Mouse (Mus musculus) stomach, embryonic 15.5 days (tissue): ENCODE results near the gene 4930432K21Rik. TPM values are rescaled to one million over a fixed set of nuclear protein-coding genes. Genes with fewer than 3 reads are reported as not detected.
A peak's percentile ranks its signal among the peaks of the same experiment; 100 is the strongest.

Source experiments
- ATAC-seq: fragments of 200-750 bp; cut with Nextera tagmentation; 2 replicates; pipeline ENCODE4 v1.8.0; 2017; ENCODE audit warnings: low read depth, moderate number of reproducible peaks, moderate TSS enrichment; ENCODE audit not compliant: insufficient read depth, low FRiP score
- H3K27ac ChIP-seq: fragments of 300-500 bp; sonication (generic); 2 replicates; pipeline ENCODE4 v1.5.1; 2015; ENCODE audit warnings: mild to moderate bottlenecking, inconsistent platforms
- H3K27me3 ChIP-seq: fragments of 300-500 bp; sonication (generic); replicated peaks from 2 replicates; pipeline ENCODE4 v1.6.1; 2015; ENCODE audit warnings: inconsistent platforms
- H3K36me3 ChIP-seq: fragments of 300-500 bp; sonication (generic); 2 replicates; pipeline ENCODE4 v1.6.1; 2015; ENCODE audit warnings: inconsistent platforms
- H3K4me1 ChIP-seq: fragments of 300-500 bp; sonication (generic); 2 replicates; pipeline ENCODE4 v1.6.1; 2015; ENCODE audit warnings: inconsistent platforms
- H3K4me2 ChIP-seq: fragments of 300-500 bp; sonication (generic); 2 replicates; pipeline ENCODE4 v1.6.1; 2015; ENCODE audit warnings: mild to moderate bottlenecking, inconsistent platforms
- H3K4me3 ChIP-seq: fragments of 300-500 bp; sonication (generic); replicated peaks from 2 replicates; pipeline ENCODE4 v1.5.1; 2015; ENCODE audit warnings: inconsistent platforms
- H3K9ac ChIP-seq: fragments of 300-500 bp; sonication (generic); 2 replicates; pipeline ENCODE4 v1.6.1; 2015; ENCODE audit warnings: inconsistent platforms
- H3K9me3 ChIP-seq: fragments of 300-500 bp; sonication (generic); 2 replicates; pipeline ENCODE4 v1.6.1; 2016; ENCODE audit warnings: inconsistent platforms
- WGBS: fragments of 180-500 bp; shearing (Covaris S2); methylation state at CpG from one replicate; pipeline ENCODE4 v1.1.7; 2015; 5-methylcytosine and 5-hydroxymethylcytosine counted together
- polyA plus RNA-seq: library from polyadenylated mRNA; unstranded; fragments of >200 nt; fragmentation: Nextera tagmentation; extraction: Ambion mirVana; gene quantifications from 2 replicates; pipeline ENCODE4 v1.2.1, GENCODE M21; 2015

4930432K21Rik gene
- polyA plus RNA-seq, 1 experiment from 2014 or later, result 0.91 TPM

DNA sequence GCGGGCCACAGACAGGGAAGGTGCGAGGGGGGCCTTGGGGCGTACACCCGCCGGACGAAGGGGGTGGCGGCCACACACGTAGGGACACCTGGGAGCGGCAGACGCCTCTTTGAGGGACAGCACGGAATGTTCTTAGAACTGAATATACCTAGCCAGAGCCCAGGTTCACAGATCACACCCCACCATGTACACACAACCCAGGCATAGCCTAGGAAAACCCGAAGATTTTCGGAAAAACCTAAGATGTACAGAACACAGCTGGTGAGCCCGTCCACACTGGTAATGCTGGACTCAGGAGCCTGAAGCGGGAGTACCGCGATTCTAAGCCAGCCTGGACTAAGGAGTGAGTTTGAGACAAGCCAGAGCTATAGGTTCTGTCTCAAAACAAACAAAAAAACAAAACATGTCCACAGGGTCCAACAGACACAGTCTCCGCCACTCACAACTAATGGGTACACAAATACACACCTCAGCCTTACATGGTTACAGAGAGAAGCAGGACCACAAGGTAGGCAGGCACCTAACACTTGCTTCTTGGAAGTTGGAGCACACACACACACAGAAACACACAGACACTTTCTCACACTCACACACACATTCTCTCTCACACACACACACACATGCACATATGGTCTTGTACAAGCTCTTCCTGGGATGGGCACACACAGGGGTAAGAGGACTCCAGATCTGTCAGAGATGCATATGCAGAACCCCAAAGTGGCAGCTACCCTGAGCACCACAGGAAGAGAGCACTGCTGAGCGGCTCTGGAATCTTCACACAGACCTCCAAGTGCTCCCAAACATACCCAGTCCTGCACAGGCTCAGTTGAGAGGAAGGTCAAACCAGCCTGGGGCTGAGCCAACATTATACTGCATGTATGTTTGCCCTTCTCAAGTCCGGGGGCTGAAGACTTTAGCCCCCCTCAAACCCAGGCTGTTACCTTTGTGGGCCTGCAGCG, 36.5 kb downstream of the 4930432K21Rik start:
- 15% methylated on average over 21 of the region's 21 CpGs for WGBS
- Histone ChIP-seq H3K9me3 (no peaks in the 10 kb centered on the region), H3K4me2 (peak overlapping the region; percentile 89), H3K9ac (peak overlapping the region; percentile 67), H3K27me3 (no peaks in the 10 kb centered on the region), H3K4me3 (peak overlapping the region; percentile 68), H3K36me3 (no peaks in the 10 kb centered on the region), H3K27ac (peak overlapping the region; percentile 76), H3K4me1 (peaks cover 26% of the 10 kb centered on the region)
- peak; percentile 1; the same call in 1 of the 2 replicates for ATAC-seq

DNA sequence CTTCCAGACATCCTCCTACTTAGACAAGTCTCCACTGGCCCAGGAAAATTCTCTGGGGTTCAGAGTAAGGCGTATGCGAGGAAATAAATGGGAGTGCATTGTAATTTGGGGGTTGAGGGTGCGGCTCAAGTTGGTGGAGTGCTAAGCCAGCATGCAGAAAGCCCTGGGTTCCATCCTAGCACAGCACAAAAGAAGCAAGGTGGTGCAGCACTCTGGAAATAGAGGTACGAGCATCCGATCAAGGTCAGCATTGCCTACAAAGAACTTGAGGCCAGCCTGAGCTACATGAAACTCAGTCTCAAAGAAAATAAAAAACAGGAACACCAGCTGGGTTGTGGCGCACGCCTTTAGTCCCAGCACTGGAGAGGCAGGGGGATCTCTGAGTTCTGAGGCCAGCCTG, 37.3 kb downstream of the 4930432K21Rik start, which contains the start of gene Nanos3:
Gene Nanos3, minus strand, starts transcription at position 101 of the 400 bp plus-strand sequence.
- H3K36me3 ChIP-seq, result no peaks in the 10 kb centered on the region
- ATAC-seq, result no peak
- H3K4me3 ChIP-seq, result peak within 1 kb of the TSS; percentile 68
- peak within 1 kb of the TSS; percentile 67 for H3K9ac ChIP-seq
- no peaks in the 10 kb centered on the region for H3K27me3 ChIP-seq
- H3K9me3 ChIP-seq, result no peaks in the 10 kb centered on the region
- peaks cover 25% of the 10 kb centered on the region for H3K4me1 ChIP-seq
- H3K27ac ChIP-seq, result no peak within 1 kb of the TSS
- 92% methylated on average over 7 of the region's 7 CpGs for WGBS
- H3K4me2 ChIP-seq, result peak within 1 kb of the TSS; percentile 89

DNA sequence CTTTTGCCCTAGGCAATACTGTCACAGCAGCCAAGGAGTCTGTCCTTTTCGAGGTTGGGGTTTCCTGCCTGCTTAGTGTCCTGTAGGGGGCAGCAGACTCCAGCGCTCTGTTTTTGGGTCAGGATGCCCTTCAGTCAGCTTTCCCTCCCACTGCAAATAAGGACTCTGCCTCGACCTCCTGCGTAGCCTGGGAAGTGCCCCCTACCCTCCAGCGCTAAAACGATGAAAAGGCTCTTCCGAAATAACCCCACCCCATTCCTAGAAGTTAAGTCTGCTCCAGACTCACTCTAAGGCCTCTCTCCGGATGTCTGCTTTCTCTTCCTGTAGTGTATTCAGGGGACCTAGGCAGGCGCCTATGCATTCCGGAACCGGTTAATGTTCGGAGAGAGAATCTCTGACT, 38.7 kb downstream of the 4930432K21Rik start:
- Histone ChIP-seq H3K4me1 (peaks cover 11% of the 10 kb centered on the region), H3K4me3 (peak overlapping the region; percentile 41), H3K9ac (peak overlapping the region; percentile 16; the same call in 1 of the 2 replicates), H3K36me3 (no peaks in the 10 kb centered on the region), H3K4me2 (peak overlapping the region; percentile 85), H3K27me3 (no peaks in the 10 kb centered on the region), H3K27ac (peak overlapping the region; percentile 46), H3K9me3 (no peaks in the 10 kb centered on the region)
- under 1% methylated on average over 12 of the region's 12 CpGs for WGBS
- ATAC-seq, result peak; percentile 23; the same call in 1 of the 2 replicates

DNA sequence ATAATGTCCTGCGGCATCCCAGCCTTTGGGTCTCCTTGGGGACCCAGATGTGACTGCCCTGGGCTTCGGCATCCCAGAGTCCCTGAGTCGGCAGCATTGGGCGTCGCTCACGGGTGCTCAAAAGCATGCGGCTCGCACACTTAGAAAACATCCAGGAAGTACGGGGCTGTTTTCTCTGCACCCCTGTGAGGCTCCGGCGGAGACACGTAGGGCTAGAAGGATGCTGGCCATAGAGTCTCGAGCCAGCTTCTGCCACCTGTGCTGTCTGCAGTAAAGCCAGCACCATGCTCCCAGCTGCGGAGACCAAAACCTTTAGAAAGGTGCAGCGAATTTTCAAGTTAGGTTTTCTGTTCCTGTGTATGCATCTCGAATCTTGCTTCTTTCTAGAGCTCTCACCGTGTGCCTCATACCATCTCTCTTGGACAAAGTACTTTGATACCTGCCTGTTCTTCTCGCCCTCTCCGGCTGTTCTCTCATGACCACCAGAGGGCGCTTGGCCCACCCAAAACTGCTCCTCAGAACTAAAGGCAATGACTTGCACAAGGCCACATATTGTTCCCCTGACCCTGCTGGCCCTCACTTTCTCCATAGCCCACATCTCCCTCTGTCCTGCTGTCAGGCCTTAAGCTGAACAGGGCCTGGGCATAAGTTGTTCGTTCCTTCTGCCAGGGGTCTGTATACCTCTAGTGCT, 39.4 kb downstream of the 4930432K21Rik start:
- H3K9me3 ChIP-seq, result no peaks in the 10 kb centered on the region
- H3K4me1 ChIP-seq, result peaks cover 17% of the 10 kb centered on the region
- H3K4me2 ChIP-seq, result peak overlapping the region; percentile 85
- H3K9ac ChIP-seq, result peak overlapping the region; percentile 16; the same call in 1 of the 2 replicates
- H3K4me3 ChIP-seq, result peak overlapping the region; percentile 41
- H3K27me3 ChIP-seq, result no peaks in the 10 kb centered on the region
- ATAC-seq, result no peak
- no peaks in the 10 kb centered on the region for H3K36me3 ChIP-seq
- peak overlapping the region; percentile 46 for H3K27ac ChIP-seq
- 5% methylated on average over 21 of the region's 21 CpGs for WGBS

DNA sequence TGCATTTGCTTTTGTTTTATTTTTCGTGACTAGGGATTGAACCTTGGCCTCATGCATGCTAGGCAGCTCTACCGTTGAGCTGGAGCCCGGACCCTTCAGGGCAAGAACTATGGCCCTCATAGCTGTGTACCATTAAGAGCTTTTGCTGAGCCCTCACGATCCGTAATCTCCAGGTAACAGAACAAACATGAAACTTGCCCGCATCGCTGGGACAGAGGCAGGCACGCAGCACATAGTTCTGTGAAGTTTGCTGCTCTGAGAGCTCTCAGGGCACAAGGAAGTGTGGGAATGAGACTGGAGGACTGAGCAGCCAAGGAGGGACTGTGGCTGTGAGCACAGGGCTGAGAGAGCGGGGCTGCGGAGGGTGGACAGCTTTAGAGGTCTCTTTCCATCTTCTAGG, 40.8 kb downstream of the 4930432K21Rik start:
- Histone ChIP-seq H3K9me3 (no peaks in the 10 kb centered on the region), H3K9ac (no peak overlapping the region), H3K4me2 (no peak overlapping the region), H3K27ac (no peak overlapping the region), H3K4me3 (no peak overlapping the region), H3K4me1 (peaks cover 24% of the 10 kb centered on the region), H3K27me3 (no peaks in the 10 kb centered on the region), H3K36me3 (no peaks in the 10 kb centered on the region)
- WGBS, result 68% methylated on average over 10 of the region's 10 CpGs
- ATAC-seq, result no peak

DNA sequence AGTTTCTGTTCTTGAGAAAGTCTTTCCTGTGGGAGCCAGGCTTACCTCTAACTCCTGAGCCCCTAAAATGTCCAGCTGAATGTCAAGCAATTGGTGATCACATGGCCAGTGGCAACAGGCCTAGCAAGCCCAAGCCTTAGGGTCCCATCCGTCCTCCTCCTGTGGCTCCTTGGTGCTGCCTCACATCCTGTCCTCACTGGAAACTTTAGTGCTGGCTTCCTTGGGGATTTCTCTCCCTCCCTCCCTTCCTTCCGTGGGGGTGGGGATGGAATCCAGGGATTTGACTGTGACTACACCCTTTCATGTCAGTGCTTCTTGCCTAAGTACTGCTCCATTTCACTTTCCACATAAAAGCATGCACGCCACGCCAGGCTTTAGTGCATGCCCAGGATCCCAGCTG, 41.8 kb downstream of the 4930432K21Rik start:
- Histone ChIP-seq H3K4me1 (peaks cover 24% of the 10 kb centered on the region), H3K4me2 (no peak overlapping the region), H3K9me3 (no peaks in the 10 kb centered on the region), H3K4me3 (no peak overlapping the region), H3K36me3 (no peaks in the 10 kb centered on the region), H3K27ac (0 out of 2 replicates have a peak overlapping the region, but pooled peaks have one; percentile 16), H3K9ac (no peak overlapping the region), H3K27me3 (no peaks in the 10 kb centered on the region)
- no peak for ATAC-seq
- 56% methylated on average over 4 of the region's 4 CpGs for WGBS

DNA sequence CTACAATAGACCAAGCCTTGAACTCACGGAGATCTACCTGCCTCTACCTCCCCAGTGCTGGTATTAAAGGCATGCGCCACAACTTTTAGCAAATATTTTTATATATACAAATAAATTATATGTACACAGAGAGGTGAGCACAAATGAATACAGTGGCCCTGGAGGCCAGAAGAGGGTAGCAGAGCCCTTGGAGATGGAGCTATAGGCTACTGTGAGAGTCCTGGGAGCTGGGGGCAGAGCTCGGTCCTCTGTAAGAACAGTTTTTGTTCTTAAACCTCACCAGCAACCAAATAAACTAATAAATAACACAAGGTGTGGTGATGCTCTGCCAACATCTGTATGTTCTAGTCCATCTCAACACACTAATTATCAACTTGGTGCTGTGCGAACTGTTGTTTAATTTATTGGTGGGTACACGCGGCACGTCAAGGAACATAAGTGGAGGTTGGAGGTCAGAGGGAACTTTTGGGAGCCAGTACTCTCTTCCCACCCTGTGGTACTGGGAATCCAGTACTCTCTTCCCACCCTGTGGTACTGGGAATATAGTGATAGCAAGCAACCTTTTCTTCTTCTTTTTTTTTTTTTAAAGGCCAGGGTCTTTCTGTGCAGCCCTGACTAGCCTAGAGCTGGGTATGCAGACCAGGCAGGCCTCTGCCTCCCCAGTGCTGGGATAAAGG, 42.5 kb downstream of the 4930432K21Rik start:
- H3K27me3 ChIP-seq, result no peaks in the 10 kb centered on the region
- 90% methylated on average over 7 of the region's 7 CpGs for WGBS
- peaks cover 21% of the 10 kb centered on the region for H3K4me1 ChIP-seq
- H3K4me2 ChIP-seq, result no peak overlapping the region
- H3K9ac ChIP-seq, result no peak overlapping the region
- H3K36me3 ChIP-seq, result no peaks in the 10 kb centered on the region
- H3K4me3 ChIP-seq, result no peak overlapping the region
- no peak for ATAC-seq
- H3K9me3 ChIP-seq, result no peaks in the 10 kb centered on the region
- H3K27ac ChIP-seq, result no peak overlapping the region

DNA sequence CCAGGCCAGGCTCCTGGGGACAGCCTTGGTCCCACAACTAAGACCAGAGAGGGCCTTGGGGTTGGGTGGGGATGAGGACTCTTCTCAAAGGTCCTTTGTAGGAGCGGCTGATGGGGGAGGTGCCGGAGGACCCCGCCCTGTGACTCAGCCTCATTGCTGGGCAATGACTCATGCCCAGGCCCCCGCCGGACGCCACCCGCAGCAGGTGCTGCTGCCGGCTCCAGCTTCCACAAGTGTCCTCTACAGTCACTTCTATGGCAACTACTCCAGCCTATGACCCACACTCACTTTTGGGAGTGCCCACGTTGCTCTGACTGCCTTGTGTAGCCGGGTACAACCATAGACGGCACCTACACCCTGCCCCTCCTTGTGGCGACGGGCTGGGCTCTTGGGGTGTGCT, 44.2 kb downstream of the 4930432K21Rik start:
- peaks cover 19% of the 10 kb centered on the region for H3K4me1 ChIP-seq

DNA sequence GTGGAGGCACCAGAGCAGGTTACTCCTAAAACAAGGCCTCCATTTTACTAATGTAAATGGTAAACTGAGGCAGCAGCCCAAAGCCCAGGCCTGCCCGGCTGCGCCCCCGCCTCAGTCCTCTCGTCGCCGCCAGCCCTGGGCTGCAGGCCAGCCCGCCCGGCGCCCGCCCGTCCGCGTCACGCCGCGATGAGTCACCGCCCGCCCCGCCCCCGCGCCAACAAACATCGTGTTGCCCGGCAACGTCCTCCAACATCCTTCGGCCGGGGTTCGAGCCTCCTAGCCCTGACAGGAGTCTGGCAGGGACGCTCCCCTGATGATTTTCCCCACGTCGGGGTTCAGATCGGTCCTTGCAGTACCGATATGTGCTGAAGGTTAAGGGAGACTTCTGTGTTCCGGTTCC, 44.7 kb downstream of the 4930432K21Rik start:
- Histone ChIP-seq H3K4me3 (peak overlapping the region; percentile 21), H3K27ac (peak overlapping the region; percentile 88), H3K27me3 (no peaks in the 10 kb centered on the region), H3K9ac (no peak overlapping the region), H3K36me3 (no peaks in the 10 kb centered on the region), H3K4me1 (peaks cover 17% of the 10 kb centered on the region), H3K9me3 (no peaks in the 10 kb centered on the region), H3K4me2 (peak overlapping the region; percentile 55)
- peak; percentile 59 for ATAC-seq
- 2% methylated on average over 33 of the region's 33 CpGs for WGBS

More for the DNA sequence above, 44.2 kb downstream of the 4930432K21Rik start:
- Histone ChIP-seq H3K4me2 (peak overlapping the region; percentile 55), H3K27me3 (no peaks in the 10 kb centered on the region), H3K9me3 (no peaks in the 10 kb centered on the region), H3K27ac (peak overlapping the region; percentile 88), H3K9ac (no peak overlapping the region), H3K4me3 (peak overlapping the region; percentile 21), H3K36me3 (no peaks in the 10 kb centered on the region)
- 31% methylated on average over 13 of the region's 13 CpGs for WGBS
- peak; percentile 75 for ATAC-seq

DNA sequence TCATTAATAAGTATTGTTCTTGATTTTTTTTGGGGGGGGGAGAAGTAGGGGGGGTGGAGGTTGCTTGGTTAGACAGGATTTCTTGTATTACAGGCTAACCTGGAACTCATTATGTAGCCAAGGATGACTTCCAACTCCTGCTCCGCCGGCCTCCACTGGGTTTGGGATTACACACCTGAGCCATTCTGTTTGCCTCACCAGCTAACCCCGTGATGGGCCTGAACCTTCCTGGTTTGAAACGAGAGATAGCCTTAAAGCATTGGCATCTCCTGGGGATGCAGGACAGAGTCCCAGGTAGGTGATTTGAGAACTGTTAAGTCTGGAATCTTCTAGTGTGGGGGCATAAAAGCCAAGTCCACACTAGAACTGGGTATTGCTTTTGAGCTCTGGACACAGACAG, 45.3 kb downstream of the 4930432K21Rik start:
- Histone ChIP-seq H3K9ac (no peak overlapping the region), H3K4me2 (no peak overlapping the region), H3K9me3 (no peaks in the 10 kb centered on the region), H3K27ac (no peak overlapping the region), H3K4me3 (no peak overlapping the region), H3K4me1 (peaks cover 23% of the 10 kb centered on the region), H3K27me3 (no peaks in the 10 kb centered on the region), H3K36me3 (no peaks in the 10 kb centered on the region)
- 77% methylated on average over 4 of the region's 4 CpGs for WGBS
- no peak for ATAC-seq

DNA sequence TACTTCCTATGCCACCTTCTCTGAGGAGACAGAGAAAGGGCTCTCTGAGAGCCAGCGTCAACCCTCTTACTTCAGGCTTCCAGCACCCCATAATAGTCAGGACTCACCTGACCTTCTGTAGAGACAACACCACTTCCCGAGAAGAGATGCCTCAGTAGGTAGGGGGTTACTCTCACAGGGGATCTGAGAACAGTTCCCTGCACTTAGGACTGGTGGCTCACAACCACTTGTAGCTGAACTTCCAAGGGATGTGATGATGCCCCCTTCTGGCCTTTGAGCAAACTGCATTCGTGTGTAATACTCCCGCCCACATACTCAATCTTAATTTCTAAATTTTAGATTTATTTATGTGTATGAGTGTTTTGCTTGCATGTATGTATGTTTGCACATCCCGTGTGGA, 45.7 kb downstream of the 4930432K21Rik start:
- ATAC-seq, result no peak
- H3K27ac ChIP-seq, result no peak overlapping the region

More for the DNA sequence above, 45.7 kb downstream of the 4930432K21Rik start:
- H3K4me1 ChIP-seq, result peaks cover 27% of the 10 kb centered on the region
- H3K9me3 ChIP-seq, result no peaks in the 10 kb centered on the region
- no peaks in the 10 kb centered on the region for H3K27me3 ChIP-seq
- H3K36me3 ChIP-seq, result no peaks in the 10 kb centered on the region
- no peak overlapping the region for H3K4me3 ChIP-seq
- 79% methylated on average over 5 of the region's 5 CpGs for WGBS
- no peak overlapping the region for H3K9ac ChIP-seq
- no peak overlapping the region for H3K4me2 ChIP-seq
